Mouse (Mus musculus) ovary, postnatal 14 days (tissue): ENCODE measurements around the gene 4930451I11Rik.
A peak's percentile ranks its signal among the peaks of the same experiment; 100 is the strongest.

Experiments
- DNase-seq: peaks from one replicate; pipeline ENCODE4 v3.0.0; 2022; ENCODE audit warnings: low spot score

Gene 4930451I11Rik

GRCm38 (mm10) chr7:126799468-126800268, 31.8 kb downstream of the 4930451I11Rik start:
- DNase-seq = no peak

- peak; percentile 89 for DNase-seq
These were observed 32.4 kb downstream of the 4930451I11Rik start for GRCm38 (mm10) chr7:126799050-126799467.

GRCm38 (mm10) chr7:126798127-126799049, 33.1 kb downstream of the 4930451I11Rik start:
- no peak for DNase-seq

GRCm38 (mm10) chr7:126797411-126798126, 33.9 kb downstream of the 4930451I11Rik start, which contains the start of gene Fam57b:
Gene Fam57b, plus strand, starts transcription at chr7:126797668.
- no peak for DNase-seq

- no peak for DNase-seq
These were observed 35.0 kb downstream of the 4930451I11Rik start for GRCm38 (mm10) chr7:126796350-126796932.

- DNase-seq = no peak
These were observed 35.8 kb downstream of the 4930451I11Rik start for GRCm38 (mm10) chr7:126795387-126796317.

- DNase-seq = no peak
These were observed 37.2 kb downstream of the 4930451I11Rik start for GRCm38 (mm10) chr7:126794271-126794605.

- no peak for DNase-seq
These were observed 37.8 kb downstream of the 4930451I11Rik start for GRCm38 (mm10) chr7:126793456-126794270.

GRCm38 (mm10) chr7:126792721-126793443, 38.6 kb downstream of the 4930451I11Rik start:
- no peak for DNase-seq

GRCm38 (mm10) chr7:126791851-126792720, 39.4 kb downstream of the 4930451I11Rik start, which contains the start of gene Ppp4c:
Gene Ppp4c, minus strand, starts transcription at chr7:126792496.
- peak; percentile 94 for DNase-seq

- no peak for DNase-seq
These were observed 42.3 kb downstream of the 4930451I11Rik start for GRCm38 (mm10) chr7:126789141-126789540.

GRCm38 (mm10) chr7:126786142-126786541, 45.3 kb downstream of the 4930451I11Rik start:
- DNase-seq = no peak

- DNase-seq = no peak
These were observed 46.4 kb downstream of the 4930451I11Rik start for GRCm38 (mm10) chr7:126785056-126785455.

GRCm38 (mm10) chr7:126784469-126784868, 47.0 kb downstream of the 4930451I11Rik start:
- DNase-seq = no peak

- DNase-seq = no peak
These were observed 48.7 kb downstream of the 4930451I11Rik start for GRCm38 (mm10) chr7:126782693-126783092.

- DNase-seq = no peak
These were observed 49.6 kb downstream of the 4930451I11Rik start for GRCm38 (mm10) chr7:126781661-126782370.

GRCm38 (mm10) chr7:126780971-126781635, 50.3 kb downstream of the 4930451I11Rik start, which contains the start of gene Tbx6:
Gene Tbx6, plus strand, starts transcription at chr7:126781483.
- no peak for DNase-seq
